ENCODE assay signal across 10 mouse cellular contexts in genomic region chr17:31901461-31902204, GRCm38 (mm10). TPM values are rescaled to one million over a fixed set of nuclear protein-coding genes. Genes with fewer than 3 reads are reported as not detected.
DNase-seq lines count a peak whose midpoint lies in the region; ATAC-seq and TF ChIP-seq lines count a peak whose summit lies in the region.
"Had no signal": no experiment of that assay in that cellular context is flagged by ENCODE, and none has a peak within 500 bp of the region (broad histone marks: within the 10 kb centered on the region; RNA-seq: fewer than 3 reads in every experiment).

No protein-coding gene starts in this region.

- ATAC-seq in kidney, postnatal 0 days (replicated peaks; ENCODE audit: low FRiP score, low read depth): peak; percentile 77
- ATAC-seq in lung, embryonic 16.5 days (ENCODE audit: low read depth): peak; percentile 41

- peak; percentile 23 for DNase-seq in adrenal gland, adult 2 months
- DNase-seq in adrenal gland, postnatal 25 days: no peak
- peak; percentile 6 to 17 for DNase-seq in gastrocnemius, postnatal 36 days
- DNase-seq in kidney, postnatal 0 days (ENCODE audit: low spot score): peak; percentile 71
- no peak for DNase-seq in right cerebral cortex, adult 2 months (ENCODE audit: low spot score in 2 of 2)
- DNase-seq in left cerebral cortex, postnatal 36 days (ENCODE audit: low spot score in 2 of 2): no peak
- DNase-seq in Muller cell, postnatal 12 days (ENCODE audit: inconsistent ontology term): no peak
- DNase-seq: cerebellum, adult 18-20 months had no signal

- H3K4me1 ChIP-seq in kidney, postnatal 0 days (replicated peaks; ENCODE audit: insufficient read depth, low read length): 0 out of 2 replicates have a peak, but pooled peaks cover 2% of the 10 kb centered on the region
- H3K4me1 ChIP-seq in lung, embryonic 16.5 days (replicated peaks; ENCODE audit: control insufficient read depth, insufficient read depth, low read length): peaks cover 39% of the 10 kb centered on the region
- H3K4me1 ChIP-seq: forebrain, embryonic 12.5 days had no signal

- no peaks in the 10 kb centered on the region for H3K27me3 ChIP-seq in kidney, postnatal 0 days (ENCODE audit: insufficient read depth, low read length)
- no peaks in the 10 kb centered on the region for H3K27me3 ChIP-seq in lung, embryonic 16.5 days (ENCODE audit: control insufficient read depth, insufficient read depth, low read depth, low read length)
- H3K27me3 ChIP-seq: forebrain, embryonic 12.5 days had no signal

- intact Hi-C loops in gastrocnemius, postnatal 36 days (cut with DNase I): no loop called here
- intact Hi-C loops in left cerebral cortex, postnatal 36 days (cut with DNase I): no loop called here

- no peak overlapping the region for H3K4me2 ChIP-seq in kidney, postnatal 0 days (ENCODE audit: low read length)
- H3K4me2 ChIP-seq in lung, embryonic 16.5 days (ENCODE audit: low read depth, low read length): peak overlapping the region; percentile 31
- H3K4me2 ChIP-seq: forebrain, embryonic 12.5 days had no signal

- no peaks in the 10 kb centered on the region for H3K36me3 ChIP-seq in kidney, postnatal 0 days (ENCODE audit: insufficient read depth, low read length)
- H3K36me3 ChIP-seq in lung, embryonic 16.5 days (ENCODE audit: control insufficient read depth, insufficient read depth, low read length): no peaks in the 10 kb centered on the region
- H3K36me3 ChIP-seq: forebrain, embryonic 12.5 days had no signal

- H3K4me3 ChIP-seq in kidney, postnatal 0 days (replicated peaks; ENCODE audit: low read depth, low read length): no peak overlapping the region
- no peak overlapping the region for H3K4me3 ChIP-seq in lung, embryonic 16.5 days (ENCODE audit: low read length)
- H3K4me3 ChIP-seq: forebrain, embryonic 12.5 days had no signal

- no peak for TF ChIP-seq CTCF in kidney, postnatal 0 days (IDR thresholded peaks at IDR 0.05; ENCODE audit: low read depth)

- WGBS in kidney, postnatal 0 days: 59% methylated on average over 11 of the region's 11 CpGs
- WGBS in lung, embryonic 16.5 days: 19% methylated on average over 11 of the region's 11 CpGs

- H3K9ac ChIP-seq in kidney, postnatal 0 days (ENCODE audit: low read depth, low read length): no peak overlapping the region
- peak overlapping the region; percentile 39 for H3K9ac ChIP-seq in lung, embryonic 16.5 days (ENCODE audit: low read length)
- H3K9ac ChIP-seq: forebrain, embryonic 12.5 days had no signal

- H3K9me3 ChIP-seq in kidney, postnatal 0 days (replicated peaks; ENCODE audit: low read length): no peaks in the 10 kb centered on the region
- H3K9me3 ChIP-seq in lung, embryonic 16.5 days (ENCODE audit: control insufficient read depth, low read length): no peaks in the 10 kb centered on the region
- H3K9me3 ChIP-seq: forebrain, embryonic 12.5 days had no signal

- H3K27ac ChIP-seq in kidney, postnatal 0 days: 0 out of 2 replicates have a peak overlapping the region, but pooled peaks have one; percentile 31
- H3K27ac ChIP-seq in lung, embryonic 16.5 days (ENCODE audit: low read length): peak overlapping the region; percentile 97
- H3K27ac ChIP-seq: forebrain, embryonic 12.5 days had no signal

RNA-seq across cellular contexts. Expression of gene Sik1, which starts 46.0 kb away (rescaled TPM):
- 10 to 100 TPM; 60.5 to 77.1 TPM for total RNA-seq in adrenal gland, adult 2 months (2021)
- polyA plus RNA-seq in adrenal gland, adult 2 months (2012; rRNA removed): 23.4 and 48.1 TPM in 2 replicates
- 16.0 and 28.2 TPM in 2 replicates for total RNA-seq in adrenal gland, postnatal 25 days (2021)
- total RNA-seq in gastrocnemius, postnatal 36 days (2021): 10 to 100 TPM; 17.0 to 27.2 TPM
- 15.4 and 17.2 TPM in 2 replicates for polyA plus RNA-seq in kidney, postnatal 0 days (2015; fragmentation: Nextera tagmentation; extraction: Ambion mirVana)
- 32.7 and 33.0 TPM in 2 replicates for polyA plus RNA-seq in lung, embryonic 16.5 days (2015; fragmentation: Nextera tagmentation; extraction: Ambion mirVana)
- total RNA-seq in left cerebral cortex, postnatal 36 days (2021): 10 to 100 TPM; 17.7 to 23.7 TPM

Comparison
In these comparisons a context has a peak if more than half of its experiments do, and no peak if none do; other contexts are left out.
1. DNase-seq: peak in adrenal gland, adult 2 months (single experiment), gastrocnemius, postnatal 36 days (2 of 2) and kidney, postnatal 0 days (single experiment); none in adrenal gland, postnatal 25 days (single experiment), right cerebral cortex, adult 2 months (0 of 2), left cerebral cortex, postnatal 36 days (0 of 2) and Muller cell, postnatal 12 days (single experiment).